Mouse (Mus musculus): Measurements from ENCODE around the gene Dcun1d2. TPM values are rescaled to one million over a fixed set of nuclear protein-coding genes. Genes with fewer than 3 reads are reported as not detected.

The Dcun1d2 gene
- polyA plus RNA-seq, 1 experiment = 15.3 TPM

DNA sequence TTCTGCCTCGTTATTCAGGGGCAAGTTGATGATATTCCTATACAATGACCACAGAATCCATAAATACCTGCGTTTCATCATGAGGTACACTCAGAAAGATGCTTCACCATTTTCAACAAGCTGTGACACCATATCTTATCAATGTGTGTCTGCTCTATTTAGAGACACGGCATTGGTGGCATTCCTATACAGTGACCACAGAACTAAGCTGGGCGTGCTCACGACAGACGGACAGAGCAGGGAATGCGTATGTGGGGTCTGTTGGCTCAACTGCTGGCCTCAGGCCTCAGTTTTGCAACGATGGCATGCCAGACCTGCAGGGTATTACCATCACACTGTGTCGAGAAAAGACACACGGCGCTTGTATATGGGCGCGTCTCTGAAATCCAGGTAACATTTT is 35.1 kb downstream of the Dcun1d2 start:
- no peak overlapping the region for H3K27ac ChIP-seq (ENCODE audit: insufficient read depth, low read length)
- H3K9ac ChIP-seq (ENCODE audit: low read depth, poor library complexity, severe bottlenecking) = no peak overlapping the region
- no peak for TF ChIP-seq POLR2A (IDR thresholded peaks at IDR 0.05; ENCODE audit: insufficient read depth, low read length)
- no peaks in the 10 kb centered on the region for H3K9me3 ChIP-seq (replicated peaks; ENCODE audit: control insufficient read depth, insufficient read depth, low read length, poor library complexity, severe bottlenecking)
- H3K36me3 ChIP-seq (ENCODE audit: control insufficient read depth, insufficient read depth, low read length, poor library complexity, severe bottlenecking) = no peaks in the 10 kb centered on the region
- H3K27me3 ChIP-seq (ENCODE audit: control insufficient read depth, insufficient read depth, low read length, poor library complexity, severe bottlenecking) = no peaks in the 10 kb centered on the region
- no peaks in the 10 kb centered on the region for H3K4me1 ChIP-seq (ENCODE audit: control insufficient read depth, insufficient read depth, low read length)
- H3K4me3 ChIP-seq (ENCODE audit: low read depth, low read length) = no peak overlapping the region

DNA sequence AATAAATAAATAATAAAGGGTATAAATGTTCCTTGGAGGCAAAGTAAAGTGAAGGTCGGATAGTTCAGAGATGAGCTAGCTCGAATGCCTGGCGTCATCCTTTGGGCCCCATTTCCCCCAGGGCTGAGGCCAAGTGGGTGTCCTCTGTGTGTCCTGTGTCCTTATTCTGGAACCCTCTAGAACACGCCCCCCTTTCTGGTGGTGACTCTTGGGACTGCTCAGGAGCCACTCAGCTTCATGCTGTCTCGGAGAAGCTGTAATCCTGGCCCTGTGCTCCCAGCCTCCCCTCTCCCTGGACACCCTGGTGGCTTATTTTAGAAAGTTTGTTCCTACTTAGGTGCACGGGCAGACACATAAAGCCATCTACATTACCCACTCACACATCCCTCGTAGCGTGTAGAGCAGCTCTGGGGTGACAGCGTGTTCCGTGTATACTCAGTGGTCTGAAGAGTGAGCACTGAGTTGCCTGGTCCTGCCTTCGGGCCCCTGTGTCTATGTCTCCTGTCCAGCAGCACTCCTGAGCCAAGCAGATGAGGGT is 43.5 kb downstream of the Dcun1d2 start:
- no peaks in the 10 kb centered on the region for H3K27me3 ChIP-seq (ENCODE audit: control insufficient read depth, insufficient read depth, low read length, poor library complexity, severe bottlenecking)
- no peaks in the 10 kb centered on the region for H3K36me3 ChIP-seq (ENCODE audit: control insufficient read depth, insufficient read depth, low read length, poor library complexity, severe bottlenecking)
- no peak overlapping the region for H3K27ac ChIP-seq (ENCODE audit: insufficient read depth, low read length)
- H3K4me3 ChIP-seq (ENCODE audit: low read depth, low read length) = no peak overlapping the region
- no peak overlapping the region for H3K9ac ChIP-seq (ENCODE audit: low read depth, poor library complexity, severe bottlenecking)
- TF ChIP-seq EP300 (IDR thresholded peaks at IDR 0.05; ENCODE audit: insufficient read depth, low read depth, low read length) (no peak), CTCF (IDR thresholded peaks at IDR 0.05; ENCODE audit: low read depth, low read length) (no peak), POLR2A (IDR thresholded peaks at IDR 0.05; ENCODE audit: insufficient read depth, low read length) (no peak)
- H3K9me3 ChIP-seq (replicated peaks; ENCODE audit: control insufficient read depth, insufficient read depth, low read length, poor library complexity, severe bottlenecking) = no peaks in the 10 kb centered on the region
- H3K4me1 ChIP-seq (ENCODE audit: control insufficient read depth, insufficient read depth, low read length) = no peaks in the 10 kb centered on the region

DNA sequence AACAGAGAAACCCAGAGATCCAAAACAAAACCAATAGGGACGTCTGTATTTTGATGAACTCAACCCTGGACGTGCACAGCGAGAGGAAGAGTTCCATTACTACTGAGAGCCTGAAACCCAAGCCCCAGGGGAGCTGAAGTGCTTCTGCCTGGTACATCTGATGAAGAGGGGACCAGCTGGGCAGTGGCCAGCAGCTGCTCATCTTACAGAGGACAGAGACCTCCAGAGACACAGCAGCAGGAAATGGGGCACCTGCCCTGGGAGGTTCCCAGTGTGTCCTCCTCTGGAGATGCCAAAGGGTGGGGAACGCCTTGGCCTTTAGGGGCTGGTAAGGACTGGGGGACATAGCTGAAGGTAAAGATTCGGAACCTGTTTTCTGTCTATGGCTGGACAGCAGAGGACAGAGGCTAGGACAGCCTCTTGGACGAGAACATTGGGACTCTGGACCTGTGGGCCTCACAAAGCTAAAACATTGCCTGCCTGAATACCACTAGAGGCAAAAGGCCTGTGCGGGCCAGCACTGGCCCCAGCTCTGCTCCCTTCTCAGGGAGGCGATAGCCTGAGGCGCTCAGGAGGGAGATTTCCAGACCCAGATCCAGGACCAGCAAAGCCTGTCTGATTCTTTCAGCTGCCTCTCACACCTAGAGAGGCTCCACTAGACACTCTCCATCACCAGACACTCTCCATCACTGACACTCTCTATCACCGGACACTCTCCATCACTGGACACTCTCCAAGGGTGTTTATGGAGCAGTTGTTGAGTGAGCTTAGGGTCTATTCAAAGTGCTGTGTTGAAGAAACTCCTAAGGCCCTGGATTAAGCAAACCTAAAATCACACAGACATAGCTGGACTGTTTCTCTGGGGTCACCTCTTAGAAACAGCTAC is 44.7 kb downstream of the Dcun1d2 start:
- Histone ChIP-seq H3K9me3 (replicated peaks; ENCODE audit: control insufficient read depth, insufficient read depth, low read length, poor library complexity, severe bottlenecking) (no peaks in the 10 kb centered on the region), H3K9ac (ENCODE audit: low read depth, poor library complexity, severe bottlenecking) (no peak overlapping the region), H3K4me3 (ENCODE audit: low read depth, low read length) (no peak overlapping the region), H3K27ac (ENCODE audit: insufficient read depth, low read length) (no peak overlapping the region), H3K4me1 (ENCODE audit: control insufficient read depth, insufficient read depth, low read length) (no peaks in the 10 kb centered on the region), H3K36me3 (ENCODE audit: control insufficient read depth, insufficient read depth, low read length, poor library complexity, severe bottlenecking) (no peaks in the 10 kb centered on the region), H3K27me3 (ENCODE audit: control insufficient read depth, insufficient read depth, low read length, poor library complexity, severe bottlenecking) (no peaks in the 10 kb centered on the region)
- TF ChIP-seq EP300 (IDR thresholded peaks at IDR 0.05; ENCODE audit: insufficient read depth, low read depth, low read length) (no peak), CTCF (IDR thresholded peaks at IDR 0.05; ENCODE audit: low read depth, low read length) (no peak), POLR2A (IDR thresholded peaks at IDR 0.05; ENCODE audit: insufficient read depth, low read length) (no peak)

DNA sequence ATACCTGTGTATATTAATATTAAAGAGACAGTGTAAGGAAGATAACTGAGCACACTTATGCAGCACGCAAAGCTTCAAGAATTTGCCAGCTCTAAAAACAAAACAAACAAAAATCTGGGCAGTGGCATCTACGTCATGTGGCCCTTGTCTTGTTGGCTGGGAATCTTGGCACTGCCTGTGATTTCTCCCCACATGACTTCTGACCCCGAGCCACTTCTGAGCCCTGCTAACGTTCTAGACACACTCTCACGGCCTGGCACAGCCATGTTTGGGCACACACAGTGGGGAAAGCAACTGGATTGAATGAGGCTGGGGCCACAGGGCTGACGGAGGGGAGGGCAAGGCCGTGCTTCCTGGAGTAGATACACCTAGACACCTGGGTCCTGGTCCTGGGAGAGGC is 47.2 kb downstream of the Dcun1d2 start:
- no peaks in the 10 kb centered on the region for H3K4me1 ChIP-seq (ENCODE audit: control insufficient read depth, insufficient read depth, low read length)
- no peaks in the 10 kb centered on the region for H3K9me3 ChIP-seq (replicated peaks; ENCODE audit: control insufficient read depth, insufficient read depth, low read length, poor library complexity, severe bottlenecking)
- H3K36me3 ChIP-seq (ENCODE audit: control insufficient read depth, insufficient read depth, low read length, poor library complexity, severe bottlenecking) = no peaks in the 10 kb centered on the region
- TF ChIP-seq POLR2A (IDR thresholded peaks at IDR 0.05; ENCODE audit: insufficient read depth, low read length) = no peak
- no peak for TF ChIP-seq CTCF (IDR thresholded peaks at IDR 0.05; ENCODE audit: low read depth, low read length)
- no peak for TF ChIP-seq EP300 (IDR thresholded peaks at IDR 0.05; ENCODE audit: insufficient read depth, low read depth, low read length)
- H3K4me3 ChIP-seq (ENCODE audit: low read depth, low read length) = no peak overlapping the region
- H3K9ac ChIP-seq (ENCODE audit: low read depth, poor library complexity, severe bottlenecking) = no peak overlapping the region
- H3K27ac ChIP-seq (ENCODE audit: insufficient read depth, low read length) = no peak overlapping the region
- H3K27me3 ChIP-seq (ENCODE audit: control insufficient read depth, insufficient read depth, low read length, poor library complexity, severe bottlenecking) = no peaks in the 10 kb centered on the region

DNA sequence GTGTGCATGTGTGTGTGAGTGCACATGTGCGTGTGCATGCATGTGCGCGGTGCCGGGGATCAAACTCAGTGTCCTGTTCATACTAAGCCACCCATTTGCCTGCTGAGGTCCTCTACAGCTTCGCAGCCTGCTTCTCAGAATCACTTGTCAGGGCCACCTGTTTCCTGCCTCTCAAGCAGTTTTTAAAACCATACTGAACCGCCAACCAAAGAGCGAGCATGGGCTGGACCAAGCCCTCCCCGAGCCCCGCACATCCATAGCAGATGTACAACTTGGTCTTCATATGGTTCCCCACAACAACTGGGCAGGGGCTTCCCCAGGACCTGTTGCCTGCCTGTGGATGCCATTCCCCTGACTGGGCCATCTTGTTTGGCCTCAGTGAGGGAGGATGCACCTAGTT is 47.9 kb downstream of the Dcun1d2 start:
- no peaks in the 10 kb centered on the region for H3K9me3 ChIP-seq (replicated peaks; ENCODE audit: control insufficient read depth, insufficient read depth, low read length, poor library complexity, severe bottlenecking)
- H3K27me3 ChIP-seq (ENCODE audit: control insufficient read depth, insufficient read depth, low read length, poor library complexity, severe bottlenecking) = no peaks in the 10 kb centered on the region
- no peaks in the 10 kb centered on the region for H3K36me3 ChIP-seq (ENCODE audit: control insufficient read depth, insufficient read depth, low read length, poor library complexity, severe bottlenecking)
- TF ChIP-seq CTCF (IDR thresholded peaks at IDR 0.05; ENCODE audit: low read depth, low read length) (no peak), EP300 (IDR thresholded peaks at IDR 0.05; ENCODE audit: insufficient read depth, low read depth, low read length) (no peak), POLR2A (IDR thresholded peaks at IDR 0.05; ENCODE audit: insufficient read depth, low read length) (no peak)
- no peaks in the 10 kb centered on the region for H3K4me1 ChIP-seq (ENCODE audit: control insufficient read depth, insufficient read depth, low read length)
- no peak overlapping the region for H3K9ac ChIP-seq (ENCODE audit: low read depth, poor library complexity, severe bottlenecking)
- H3K27ac ChIP-seq (ENCODE audit: insufficient read depth, low read length) = no peak overlapping the region
- H3K4me3 ChIP-seq (ENCODE audit: low read depth, low read length) = no peak overlapping the region

DNA sequence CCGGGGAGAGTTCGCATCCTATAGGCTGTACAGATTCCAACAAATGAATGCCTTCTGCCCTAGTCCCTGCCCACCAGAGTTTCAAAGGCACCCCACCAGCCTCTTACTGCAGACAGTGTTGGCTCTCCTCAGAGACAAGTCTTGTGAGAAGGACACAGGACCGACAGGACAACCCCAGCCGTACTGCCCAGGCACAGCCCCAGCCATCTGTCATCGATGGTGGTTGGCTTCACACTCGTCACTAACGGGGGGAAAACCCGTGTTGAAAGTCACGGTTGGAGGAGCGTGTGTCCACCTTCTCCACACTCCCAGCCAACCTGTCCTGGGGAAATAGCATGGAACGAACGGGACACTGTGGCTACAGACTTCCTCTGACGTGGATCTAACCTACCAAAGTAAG is 53.1 kb downstream of the Dcun1d2 start:
- H3K36me3 ChIP-seq (ENCODE audit: control insufficient read depth, insufficient read depth, low read length, poor library complexity, severe bottlenecking) = no peaks in the 10 kb centered on the region
- no peak overlapping the region for H3K27ac ChIP-seq (ENCODE audit: insufficient read depth, low read length)
- H3K27me3 ChIP-seq (ENCODE audit: control insufficient read depth, insufficient read depth, low read length, poor library complexity, severe bottlenecking) = no peaks in the 10 kb centered on the region
- no peaks in the 10 kb centered on the region for H3K4me1 ChIP-seq (ENCODE audit: control insufficient read depth, insufficient read depth, low read length)
- H3K4me3 ChIP-seq (ENCODE audit: low read depth, low read length) = no peak overlapping the region
- H3K9ac ChIP-seq (ENCODE audit: low read depth, poor library complexity, severe bottlenecking) = no peak overlapping the region
- TF ChIP-seq CTCF (IDR thresholded peaks at IDR 0.05; ENCODE audit: low read depth, low read length) = no peak
- TF ChIP-seq POLR2A (IDR thresholded peaks at IDR 0.05; ENCODE audit: insufficient read depth, low read length) = no peak
- TF ChIP-seq EP300 (IDR thresholded peaks at IDR 0.05; ENCODE audit: insufficient read depth, low read depth, low read length) = no peak
- H3K9me3 ChIP-seq (replicated peaks; ENCODE audit: control insufficient read depth, insufficient read depth, low read length, poor library complexity, severe bottlenecking) = no peaks in the 10 kb centered on the region
